Mouse (Mus musculus) ZHBTc4 (cell line): ENCODE measurements at regions not wholly inside any gene's neighbourhood (a gene's known extent, or its start where the extent isn't known, plus 50 kb on each side); places are given as distances from the start of the nearest gene placed in this dataset.

ENCODE experiments used
- DNase-seq: peaks from one replicate; pipeline ENCODE4 v3.0.0-alpha.2; 2011; ENCODE audit warnings: low read depth, low spot score

DNA sequence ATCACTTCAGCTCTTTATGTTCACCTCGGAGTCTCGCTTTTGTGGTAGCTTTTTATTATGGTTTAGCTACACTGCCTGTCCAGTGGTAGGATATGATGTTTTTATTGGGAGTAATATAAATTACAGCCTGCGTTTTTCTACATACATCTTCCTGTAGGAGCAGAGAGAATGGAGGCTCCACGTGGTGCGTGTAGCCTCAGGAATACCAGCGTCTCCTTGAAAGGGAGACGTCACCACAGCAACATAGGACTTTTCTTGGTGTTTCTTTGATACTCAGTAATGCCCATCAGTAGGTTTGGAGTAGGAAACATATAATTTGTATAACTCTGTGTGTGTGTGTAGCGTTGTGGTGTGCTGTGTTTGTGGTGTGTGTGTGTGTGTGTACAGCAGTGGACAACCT is 150.7 kb downstream of the Ndufs4 start:
- DNase-seq = no peak

GRCm38 (mm10) chr13:114235892-114236291 is 152.2 kb downstream of the Ndufs4 start:
- no peak for DNase-seq

GRCm38 (mm10) chr13:114232203-114232602 is 155.9 kb downstream of the Ndufs4 start:
- peak; percentile 59 for DNase-seq

DNA sequence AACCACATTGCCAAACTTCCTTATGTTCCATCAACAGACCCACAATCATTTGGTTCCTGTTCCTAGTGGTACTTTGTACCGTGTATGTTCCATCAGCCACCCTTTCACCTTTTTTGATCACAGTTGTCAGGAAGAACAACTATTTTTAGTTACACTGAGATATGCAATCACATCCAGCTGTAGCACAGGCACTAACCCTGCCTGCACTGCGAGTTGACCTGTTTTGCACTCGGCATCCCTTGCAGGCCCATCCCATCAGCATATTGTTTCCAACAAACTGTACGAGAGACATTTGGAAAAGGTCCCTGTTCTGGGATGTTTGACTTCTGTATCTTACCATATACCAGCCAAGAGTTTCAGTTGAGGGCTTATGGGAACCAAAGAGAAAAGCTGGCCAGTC is 157.5 kb downstream of the Ndufs4 start:
- DNase-seq = no peak

GRCm38 (mm10) chr13:114227046-114227445 is 161.0 kb downstream of the Ndufs4 start:
- no peak for DNase-seq

DNA sequence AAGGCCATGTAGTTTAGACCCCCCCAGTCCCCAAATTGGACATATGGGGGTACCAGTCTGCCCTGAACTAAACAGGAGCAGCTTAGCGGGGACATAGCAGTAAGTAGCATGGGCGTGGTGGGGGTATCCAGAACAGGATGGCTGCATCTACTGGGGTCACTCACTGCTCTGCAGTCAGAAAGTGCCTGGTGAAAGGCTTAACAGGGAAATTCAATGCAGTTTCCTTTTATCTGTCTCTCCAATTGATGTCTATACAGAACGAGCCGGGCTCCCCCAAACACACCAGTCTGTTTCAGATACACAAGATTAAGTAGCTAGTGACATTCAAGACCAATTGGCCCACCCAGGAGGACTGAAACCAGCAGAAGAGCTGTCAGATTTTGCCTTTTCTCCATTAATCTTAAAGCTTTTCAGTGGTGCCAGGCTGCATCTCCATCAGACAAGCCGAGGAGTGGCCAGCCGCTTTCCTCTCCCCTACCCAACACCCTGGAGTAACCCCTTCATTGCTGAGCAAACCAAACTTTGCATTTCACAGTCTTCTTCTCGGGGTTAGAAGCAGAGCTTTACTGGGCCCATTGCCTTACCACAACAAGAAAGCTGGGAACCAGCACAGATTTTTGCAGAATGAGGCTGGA is 161.7 kb downstream of the Ndufs4 start:
- DNase-seq = no peak

- DNase-seq = no peak
These were observed 168.1 kb downstream of the Ndufs4 start for GRCm38 (mm10) chr13:114219870-114220492.

- no peak for DNase-seq
These were observed 173.0 kb downstream of the Ndufs4 start for GRCm38 (mm10) chr13:114215044-114215443.
